Mouse (Mus musculus) mature B cell (primary cell): Measurements from ENCODE around the gene Stk4.

Experiments used
- in situ Hi-C: fragments of 300-500 bp; cut with MboI; formaldehyde crosslinking; loops from 2 replicates; pipeline ENCODE4 v1.14.3; 2019

Gene Stk4

DNA sequence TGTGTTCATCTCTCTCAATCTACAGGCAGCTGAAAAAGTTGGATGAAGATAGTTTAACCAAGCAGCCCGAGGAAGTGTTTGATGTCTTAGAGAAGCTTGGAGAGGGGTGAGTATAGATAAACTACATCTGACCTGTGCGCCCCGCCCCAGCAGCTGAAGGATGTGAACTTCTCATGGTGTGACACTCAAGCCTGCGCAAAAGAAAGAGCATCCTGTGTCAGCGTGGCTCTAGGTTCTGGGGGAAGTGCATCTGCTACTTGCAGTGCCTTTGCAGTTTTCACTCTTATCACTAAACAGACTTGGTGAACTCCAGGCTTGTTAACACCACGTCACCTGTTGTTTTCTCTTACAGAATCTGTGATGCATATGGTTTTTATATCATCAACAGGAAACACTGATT is 9.4 kb downstream of the Stk4 start:
- in situ Hi-C loops: no loop called here

DNA sequence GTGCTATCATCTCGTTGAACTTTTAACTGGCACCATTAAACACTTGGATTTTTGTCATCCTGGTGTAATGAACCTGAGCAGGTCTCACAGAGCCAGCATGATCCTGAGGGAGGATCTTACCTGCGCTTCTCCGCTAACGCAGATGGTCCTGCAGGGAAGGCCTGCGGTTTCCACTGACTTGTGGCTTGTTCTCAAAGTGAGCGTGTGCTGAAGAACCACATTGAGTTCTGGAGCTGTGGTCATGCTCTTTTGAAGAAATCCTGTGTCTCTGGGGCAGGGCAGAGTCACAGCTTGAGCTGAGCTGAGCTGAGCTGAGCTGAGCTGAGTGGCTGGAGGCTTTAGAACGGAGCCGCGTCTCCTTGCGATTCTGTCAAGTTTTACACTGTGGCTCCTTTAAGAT is 11.5 kb downstream of the Stk4 start:
- in situ Hi-C loops: no loop called here

DNA sequence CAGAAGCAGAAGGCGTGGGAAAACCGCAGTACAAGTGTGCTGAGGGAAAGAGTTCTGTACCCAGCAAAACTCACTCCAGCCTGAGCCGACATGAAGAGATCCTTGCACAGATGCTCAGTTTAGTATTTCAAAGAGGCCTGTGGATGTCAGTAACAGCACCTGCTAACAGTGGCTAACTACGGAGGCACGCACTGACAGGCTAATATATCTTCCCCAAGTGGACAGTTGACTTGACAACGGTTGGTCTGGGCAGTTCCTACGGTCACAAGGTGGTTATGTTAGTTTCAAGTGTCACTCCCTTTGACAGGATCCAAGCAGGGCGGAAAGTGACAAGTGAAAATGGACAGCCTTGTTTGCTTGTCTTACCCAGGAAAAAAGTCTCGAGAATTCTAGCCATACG is 12.1 kb downstream of the Stk4 start:
- in situ Hi-C loops: no loop called here

DNA sequence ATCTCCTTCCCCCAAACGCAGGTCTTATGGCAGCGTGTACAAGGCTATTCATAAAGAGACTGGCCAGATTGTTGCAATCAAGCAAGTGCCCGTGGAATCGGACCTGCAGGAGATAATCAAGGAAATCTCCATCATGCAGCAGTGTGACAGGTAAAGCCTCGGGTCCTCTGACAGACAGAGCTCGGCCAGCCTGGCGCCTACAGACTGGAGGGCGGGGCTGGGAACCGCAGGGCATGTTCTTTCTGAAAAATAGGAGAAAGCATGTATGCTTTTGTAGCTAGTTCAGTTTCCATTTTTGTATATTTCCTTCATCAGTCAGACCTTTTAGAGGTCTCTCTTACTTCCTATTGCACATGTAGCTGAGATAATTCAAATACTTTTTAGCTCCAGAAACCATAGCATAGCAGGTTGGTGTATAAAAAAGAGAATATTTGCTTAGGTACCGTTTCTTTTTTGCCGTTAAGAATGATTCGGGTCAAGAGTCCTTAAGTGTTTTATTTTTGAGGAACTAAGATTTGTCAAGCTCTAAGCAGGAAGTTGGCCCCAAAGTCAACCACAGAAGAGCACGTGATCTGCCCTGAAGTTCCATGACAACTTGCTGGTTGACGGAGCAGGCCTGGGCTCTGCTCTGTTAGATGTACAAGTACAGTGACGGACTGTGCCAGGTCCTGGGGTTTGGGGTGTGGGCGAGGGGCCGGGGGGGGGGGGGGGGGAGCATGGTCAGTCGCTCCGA is 13.7 kb downstream of the Stk4 start:
- in situ Hi-C loops: no loop called here

DNA sequence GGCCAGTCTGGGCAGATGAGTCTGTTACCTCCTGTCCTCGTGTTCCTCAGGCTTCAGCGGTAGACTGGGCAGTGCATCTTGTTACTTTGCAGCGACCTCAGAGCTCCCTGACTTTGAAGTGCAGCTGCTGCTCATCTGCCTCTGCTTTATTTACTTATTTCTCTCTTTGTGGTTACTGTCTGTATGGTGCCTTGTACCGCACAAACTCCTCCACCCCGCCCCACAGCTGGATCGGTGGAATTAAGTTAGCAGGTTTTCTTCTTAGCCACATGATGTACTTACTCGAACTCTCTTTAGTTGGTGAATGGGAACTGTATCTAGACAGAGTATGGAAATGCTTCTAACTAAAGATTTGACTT is 14.2 kb downstream of the Stk4 start:
- in situ Hi-C loops: no loop called here

DNA sequence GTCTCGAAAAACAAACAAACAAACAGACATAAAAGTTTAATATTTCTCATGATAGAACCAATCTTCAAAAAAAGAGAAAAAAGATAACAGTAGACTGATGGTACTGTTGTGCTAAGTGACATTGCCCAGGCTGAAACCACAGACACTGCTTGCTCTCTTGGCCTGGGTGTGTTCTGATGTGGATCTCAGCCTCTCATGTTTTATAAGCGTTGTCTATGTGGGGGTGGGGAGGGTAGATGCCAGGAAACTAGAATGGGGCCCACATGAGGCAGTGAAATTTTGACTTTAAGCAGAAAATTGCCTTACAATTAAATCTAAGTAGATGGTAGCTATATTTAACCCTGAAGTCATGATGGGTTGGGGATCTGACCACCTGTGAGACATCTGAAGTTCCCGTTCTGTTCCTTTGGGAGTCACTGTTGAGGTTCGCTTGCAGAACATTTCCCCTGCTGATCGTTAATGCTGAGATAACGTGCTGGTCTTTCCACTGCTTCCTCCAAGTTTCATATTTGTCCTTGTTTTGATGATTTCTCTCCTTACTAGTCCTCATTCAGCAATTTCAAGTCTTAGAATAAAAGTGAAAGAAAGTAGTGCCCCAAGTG is 17.4 kb downstream of the Stk4 start:
- in situ Hi-C loops: no loop called here

DNA sequence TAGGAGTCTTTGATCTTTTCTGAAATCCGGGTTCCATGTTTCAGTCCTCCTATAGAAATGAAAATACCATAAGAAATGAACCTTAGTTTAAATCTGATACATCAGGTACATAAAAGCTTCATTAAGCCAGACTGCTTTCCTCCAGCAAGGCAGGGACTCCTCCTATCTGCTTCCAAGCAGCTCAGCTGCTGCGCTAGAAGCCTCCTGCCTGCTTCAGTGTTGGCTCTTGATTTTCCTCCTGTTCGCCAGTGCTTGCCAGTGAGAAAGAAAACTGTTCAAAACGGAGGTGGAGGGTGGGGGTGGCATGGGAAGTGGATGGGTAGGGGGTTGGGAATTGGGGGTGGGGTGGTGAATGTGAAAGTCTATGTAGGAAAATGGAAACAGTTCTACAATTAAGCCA is 19.4 kb downstream of the Stk4 start:
- in situ Hi-C loops: no loop called here

DNA sequence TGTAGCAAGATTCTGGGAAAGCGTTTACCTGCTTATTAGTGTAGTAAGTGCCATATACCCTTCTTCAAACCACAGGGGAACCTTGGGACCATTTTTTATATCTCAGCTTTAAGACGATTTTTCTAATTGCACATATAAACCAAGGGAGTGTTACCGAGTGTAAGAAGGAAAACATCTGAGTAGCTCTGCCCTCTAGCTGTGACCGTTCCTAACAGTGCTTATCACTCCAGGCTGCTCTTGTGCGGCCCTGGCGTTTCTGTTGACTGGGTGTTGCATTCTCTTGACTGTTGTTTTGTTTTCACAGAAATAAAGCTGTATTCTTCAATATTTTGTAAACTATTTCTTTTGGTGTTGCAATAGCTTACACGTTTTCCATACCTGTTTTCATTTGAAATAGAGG is 24.0 kb downstream of the Stk4 start:
- in situ Hi-C loops: no loop called here

DNA sequence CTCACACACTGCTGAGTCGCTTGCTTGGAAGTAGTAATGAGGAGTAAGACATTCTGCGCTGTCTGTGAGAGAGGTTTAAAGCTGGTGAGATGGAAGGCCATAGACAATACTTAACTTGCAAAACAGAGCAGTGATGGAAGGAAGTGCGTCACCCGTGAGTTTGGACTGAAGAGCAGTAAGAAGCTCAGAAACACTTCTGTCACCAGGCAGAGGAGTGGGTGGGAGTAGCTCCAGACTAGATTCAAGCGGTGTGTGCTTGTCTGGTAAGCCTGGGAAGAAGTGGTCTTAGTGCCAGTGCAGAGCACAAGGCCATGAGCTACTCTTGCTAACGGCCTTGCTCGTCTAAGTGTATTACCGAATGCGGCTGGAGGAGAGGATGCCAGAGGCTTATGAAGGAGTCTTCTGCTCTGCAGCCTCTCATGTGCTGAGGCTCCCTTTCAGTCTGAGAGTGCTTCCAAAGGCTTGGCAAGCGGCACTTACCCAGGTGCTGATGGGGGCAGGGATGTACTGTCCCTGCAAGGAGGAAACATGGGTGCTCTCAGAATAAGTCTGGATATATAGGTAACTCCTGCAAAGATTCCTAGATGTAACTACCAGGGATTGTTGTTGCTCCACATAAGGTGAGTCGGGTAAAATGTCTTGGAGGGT is 28.6 kb downstream of the Stk4 start:
- in situ Hi-C loops: no loop called here

DNA sequence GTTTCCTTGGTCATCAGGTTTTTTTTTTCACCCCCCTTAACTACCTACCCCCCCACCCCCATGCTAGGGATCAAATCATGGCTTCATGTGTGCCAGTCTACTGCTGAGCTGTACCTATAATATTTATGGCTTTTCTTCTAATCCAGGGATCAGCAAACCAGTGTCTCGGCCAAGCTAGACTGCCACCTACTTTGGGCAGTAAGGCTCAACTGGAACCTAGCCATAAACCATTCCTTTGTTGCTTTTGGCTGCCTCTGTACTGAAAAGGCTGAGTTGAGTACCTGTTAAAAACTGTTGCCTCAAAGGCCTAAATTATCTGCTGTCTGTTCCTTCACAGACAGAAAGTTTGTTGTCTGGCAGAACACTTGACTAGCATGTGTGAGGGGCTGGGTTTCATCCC is 31.8 kb downstream of the Stk4 start:
- in situ Hi-C loops: loop anchor here (25.0 kb wide), 1 partner anchor 285 kb away; the partner anchor contains the start of gene Slpi

DNA sequence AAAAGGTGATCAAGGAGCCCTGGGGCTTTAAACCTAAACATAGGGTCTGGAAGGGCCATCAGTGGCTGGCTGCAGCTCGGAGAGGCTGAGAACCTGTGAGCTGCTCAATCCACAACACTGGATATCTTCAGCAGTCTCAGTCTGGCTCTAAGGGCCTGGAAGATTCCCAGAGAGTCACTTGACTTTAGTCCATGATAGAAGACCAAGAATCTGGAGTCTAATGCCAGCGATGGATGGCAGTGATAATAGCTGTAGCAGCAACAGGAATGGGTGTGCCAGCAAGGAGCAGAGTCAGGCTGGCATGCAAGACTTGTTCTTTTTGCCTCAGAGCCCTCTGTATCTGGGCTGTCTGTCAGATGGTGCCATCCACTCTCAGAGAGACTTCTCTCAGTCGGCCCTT is 32.2 kb downstream of the Stk4 start:
- in situ Hi-C loops: loop anchor here (25.0 kb wide), 1 partner anchor 285 kb away; the partner anchor contains the start of gene Slpi

DNA sequence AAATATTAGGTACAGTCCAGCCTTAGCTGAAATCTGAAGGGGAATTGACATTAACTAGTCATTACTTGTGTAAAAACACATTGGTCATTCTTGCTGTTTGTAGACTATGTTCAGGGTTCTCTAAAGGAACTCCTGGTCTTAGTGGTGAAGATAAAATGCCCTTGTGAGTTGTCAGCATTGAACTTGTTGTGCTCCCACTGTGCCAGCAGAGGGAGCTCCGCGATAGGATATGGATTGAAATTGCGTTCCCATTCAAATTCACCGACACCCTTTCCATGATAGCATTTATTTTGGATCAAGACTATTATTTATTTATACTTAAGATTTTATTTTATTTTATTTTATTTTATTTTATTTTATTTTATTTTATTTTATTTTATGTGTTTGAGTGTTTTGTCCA is 33.4 kb downstream of the Stk4 start:
- in situ Hi-C loops: loop anchor here (25.0 kb wide), 1 partner anchor 284 kb away; the partner anchor contains the start of gene Slpi

DNA sequence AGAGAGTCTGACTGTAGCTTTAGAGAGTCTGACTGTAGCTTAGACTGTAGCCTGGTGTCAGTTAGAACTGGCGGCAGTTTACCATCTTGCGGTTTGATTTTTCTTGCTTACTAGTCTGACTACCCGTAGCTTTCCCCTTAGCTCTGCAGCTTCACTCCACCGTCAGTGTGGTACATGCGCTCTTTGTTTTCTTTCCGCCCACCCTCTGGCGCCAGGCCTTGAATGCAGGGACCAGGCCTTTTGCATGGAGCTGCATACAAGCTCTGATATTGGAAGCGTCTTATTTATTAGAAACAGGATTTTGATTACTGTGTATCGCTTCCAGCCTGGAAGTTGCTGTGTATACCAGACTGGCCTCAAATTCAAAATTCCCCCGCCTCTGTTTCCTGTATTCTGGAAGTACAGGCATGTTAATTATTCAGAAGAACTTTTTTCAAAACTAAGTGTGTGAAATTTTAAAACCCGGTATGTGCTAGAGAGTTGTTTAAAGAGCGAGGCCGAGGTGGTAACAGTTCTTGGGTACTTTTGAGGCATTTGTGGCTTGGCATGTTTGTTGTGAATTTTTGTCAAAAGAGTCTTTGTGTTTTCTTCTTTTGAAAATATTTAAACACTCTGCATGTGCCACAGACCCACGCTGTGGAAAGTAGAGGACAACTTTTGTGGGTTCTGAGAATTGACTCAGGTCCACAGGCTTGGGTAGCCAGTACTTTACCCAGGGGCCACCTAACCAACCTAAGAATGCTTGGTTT is 36.3 kb downstream of the Stk4 start:
- in situ Hi-C loops: loop anchor here (25.0 kb wide), 1 partner anchor 281 kb away; the partner anchor contains the start of gene Slpi

DNA sequence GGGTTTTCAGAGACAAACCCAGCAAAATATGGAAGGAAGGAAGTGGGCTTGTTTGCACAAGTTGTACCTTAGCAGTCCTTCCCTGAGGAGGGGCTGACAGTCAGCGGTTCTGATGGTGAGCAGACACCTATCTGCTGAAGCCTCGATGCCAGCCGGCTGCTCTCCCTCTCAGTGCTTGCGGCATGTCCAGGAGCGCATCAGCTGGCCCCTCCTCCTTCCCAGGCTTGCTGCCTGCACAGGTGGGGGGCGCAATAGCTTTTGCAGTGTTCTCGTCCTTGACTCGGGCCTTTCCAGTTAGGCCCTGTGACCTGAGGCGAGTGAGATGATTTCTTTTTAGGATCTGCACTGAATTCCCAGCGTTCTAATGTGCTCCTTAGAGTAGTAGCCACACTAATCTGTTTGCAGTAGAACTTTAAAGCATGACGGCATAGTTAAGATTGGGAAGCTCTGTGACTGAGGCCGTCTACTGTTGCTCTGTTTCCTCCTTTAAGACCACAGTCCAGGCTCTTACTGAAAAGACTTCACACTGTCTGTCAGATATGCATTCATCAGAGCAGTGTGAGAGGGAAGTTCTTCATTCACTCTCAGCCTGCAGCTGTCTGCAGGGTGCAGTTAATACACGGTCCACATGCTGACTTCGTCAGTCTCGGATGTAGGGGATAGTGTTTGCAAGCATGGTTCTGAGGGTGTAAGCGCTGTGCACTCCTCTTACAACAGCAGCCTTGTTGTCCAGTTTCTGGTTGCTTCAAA is 37.2 kb downstream of the Stk4 start:
- in situ Hi-C loops: loop anchor here (25.0 kb wide), 1 partner anchor 280 kb away; the partner anchor contains the start of gene Slpi

DNA sequence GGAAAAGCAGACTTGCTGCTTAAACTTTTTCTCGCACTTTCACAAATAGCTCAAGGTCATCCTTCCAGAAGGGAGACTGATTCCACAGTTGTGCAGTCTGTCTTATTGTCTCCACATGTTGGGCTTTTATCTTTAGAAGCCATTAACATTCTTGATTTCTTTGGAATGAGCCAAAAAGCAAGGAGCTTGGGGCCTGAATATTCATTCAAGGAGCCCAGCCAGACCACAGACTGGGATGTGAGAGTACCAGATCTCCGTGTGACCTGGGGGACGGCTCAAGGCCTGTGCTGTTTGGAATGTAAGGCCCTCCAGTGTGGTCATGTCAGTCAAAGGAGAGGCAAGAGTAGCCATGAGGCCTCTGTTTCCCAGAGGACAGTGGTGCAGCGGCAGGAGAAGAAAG is 38.4 kb downstream of the Stk4 start:
- in situ Hi-C loops: loop anchor here (25.0 kb wide), 1 partner anchor 279 kb away; the partner anchor contains the start of gene Slpi

DNA sequence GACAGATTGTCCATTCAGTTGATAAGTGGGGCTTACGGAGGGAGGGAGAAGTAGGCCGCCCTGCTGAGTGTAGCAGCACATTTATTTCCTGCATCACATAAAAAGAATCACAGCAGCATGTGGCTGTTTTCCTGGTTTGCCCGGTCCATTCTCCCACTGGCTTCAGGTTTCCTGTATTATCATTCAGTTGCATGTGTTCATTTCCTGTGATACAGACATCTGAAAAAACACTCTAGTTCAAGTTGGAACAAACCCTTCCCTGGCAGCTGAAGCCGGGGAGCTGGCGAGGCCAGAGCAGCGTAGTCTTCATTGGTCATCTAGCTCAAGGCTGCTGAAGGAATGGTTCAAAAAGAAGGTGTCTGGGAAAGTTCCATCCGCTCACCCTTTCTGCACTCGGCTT is 41.4 kb downstream of the Stk4 start:
- in situ Hi-C loops: loop anchor here (25.0 kb wide), 1 partner anchor 276 kb away; the partner anchor contains the start of gene Slpi

DNA sequence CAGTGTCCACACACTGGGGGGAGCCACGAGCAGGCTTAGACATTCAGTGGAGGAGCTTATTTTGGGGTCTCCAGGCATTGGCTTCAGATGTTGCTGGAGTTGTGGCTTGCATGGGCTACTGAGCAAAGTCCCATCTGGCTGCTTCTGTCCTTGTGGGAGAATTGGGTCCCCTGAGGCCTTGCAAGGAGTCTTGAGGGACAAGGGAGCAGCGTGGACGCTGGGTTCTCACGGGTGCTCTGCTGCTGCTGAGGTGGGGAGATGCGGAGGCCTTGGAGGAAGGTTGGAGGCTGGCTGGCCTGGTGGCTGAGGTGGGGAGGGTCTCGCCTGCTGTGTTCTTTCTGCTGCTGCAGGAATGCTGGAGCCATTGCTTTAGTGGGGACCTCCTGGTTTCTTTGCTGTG is 43.9 kb downstream of the Stk4 start:
- in situ Hi-C loops: loop anchor here (25.0 kb wide), 1 partner anchor 273 kb away; the partner anchor contains the start of gene Slpi

DNA sequence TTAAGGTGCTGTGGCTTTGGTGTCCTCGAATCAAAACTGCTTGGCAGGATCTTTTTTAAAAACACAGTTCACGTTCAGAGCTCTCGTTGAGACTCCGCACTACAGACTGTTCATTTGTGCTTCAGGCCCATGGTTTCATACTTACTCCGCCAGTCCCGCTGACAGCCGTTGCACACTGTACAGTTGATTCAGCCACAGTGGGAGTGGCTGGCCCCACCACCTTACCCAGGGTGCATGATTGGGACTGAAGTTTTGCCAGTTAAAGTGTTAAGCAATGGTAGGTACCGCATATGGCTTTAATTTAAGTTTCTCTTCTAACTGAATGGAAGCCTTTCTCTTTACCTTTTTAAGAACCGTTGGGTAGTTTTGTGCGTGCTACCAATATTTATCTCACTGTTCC is 45.4 kb downstream of the Stk4 start:
- in situ Hi-C loops: loop anchor here (25.0 kb wide), 1 partner anchor 272 kb away; the partner anchor contains the start of gene Slpi

DNA sequence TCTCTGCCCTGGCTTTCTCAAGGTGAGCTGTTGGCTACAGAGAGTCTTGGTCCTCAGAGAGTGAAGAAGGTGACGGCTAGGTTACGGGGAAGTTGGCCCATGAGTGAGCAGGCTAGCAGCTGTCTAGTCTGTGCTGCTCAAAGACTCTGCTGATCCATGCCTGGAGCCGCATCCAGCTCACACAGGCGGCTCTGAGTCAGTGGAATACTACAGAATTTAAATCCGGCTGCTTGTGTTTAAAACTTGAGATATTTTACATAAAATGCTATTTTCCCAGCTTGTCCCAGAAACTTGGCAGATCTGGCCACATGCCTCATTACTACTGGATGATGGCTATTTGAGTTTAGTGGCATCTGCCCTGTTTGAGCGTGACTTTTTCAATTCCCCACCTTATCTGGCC is 49.4 kb downstream of the Stk4 start:
- in situ Hi-C loops: loop anchor here (25.0 kb wide), 1 partner anchor 268 kb away; the partner anchor contains the start of gene Slpi

DNA sequence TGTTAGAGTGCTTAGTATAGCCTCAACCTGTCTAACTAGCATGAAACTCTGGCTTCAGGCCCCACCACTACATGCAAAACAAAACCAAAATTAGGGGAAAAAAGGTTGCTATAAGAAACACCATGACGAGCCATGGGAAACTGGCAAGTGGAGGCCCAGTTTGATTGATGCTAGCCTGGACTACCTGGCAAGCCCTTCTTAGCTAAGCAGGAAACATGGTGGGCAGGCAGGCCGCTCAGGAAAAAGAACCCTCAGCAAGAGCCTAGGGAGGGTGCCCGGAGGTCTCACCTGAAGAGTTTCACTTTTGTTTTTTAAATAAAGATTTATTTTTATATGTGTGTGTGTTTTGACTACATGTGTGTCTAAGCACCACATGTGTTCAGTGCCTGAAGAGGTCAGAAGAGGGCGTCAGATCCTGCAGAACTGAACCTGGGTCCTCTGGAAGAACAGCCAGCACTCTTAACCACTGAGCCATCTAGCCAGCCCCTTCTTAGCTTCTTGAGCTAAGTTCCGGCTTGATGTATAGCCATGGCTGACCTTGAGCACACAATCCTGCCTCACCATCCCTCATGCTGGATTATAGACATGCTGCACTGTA is 53.1 kb downstream of the Stk4 start:
- in situ Hi-C loops: loop anchor here (25.0 kb wide), 1 partner anchor 264 kb away; the partner anchor contains the start of gene Slpi

DNA sequence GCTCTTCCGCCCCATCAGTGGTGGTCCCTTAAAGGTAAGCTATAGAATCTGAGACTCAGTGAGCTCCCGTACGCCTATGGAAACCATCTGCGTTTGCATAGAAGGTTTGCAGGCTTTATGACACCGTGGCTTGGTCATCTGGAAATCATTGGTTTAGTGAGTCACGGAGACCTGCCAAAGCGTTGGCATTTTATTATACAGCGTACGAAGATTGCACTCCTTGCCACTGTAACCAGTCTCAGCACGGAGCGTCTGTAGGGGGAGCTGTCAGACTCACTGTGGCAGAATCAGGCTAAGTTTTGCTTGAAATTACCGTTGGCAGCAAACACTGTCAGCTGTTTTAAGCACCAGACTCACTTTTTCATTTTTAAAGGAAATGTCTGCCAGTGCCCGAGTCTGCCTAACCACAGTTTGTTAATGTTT is 56.4 kb downstream of the Stk4 start:
- in situ Hi-C loops: no loop called here
